Mouse (Mus musculus): ENCODE data around the gene Tbc1d22a.
A peak's percentile ranks its signal among the peaks of the same experiment; 100 is the strongest.
"Not testable (repeated sequence)": the region's sequence is repeated elsewhere in the genome, so short reads cannot be mapped to it uniquely, and the experiment has no call there.

Tbc1d22a gene

DNA sequence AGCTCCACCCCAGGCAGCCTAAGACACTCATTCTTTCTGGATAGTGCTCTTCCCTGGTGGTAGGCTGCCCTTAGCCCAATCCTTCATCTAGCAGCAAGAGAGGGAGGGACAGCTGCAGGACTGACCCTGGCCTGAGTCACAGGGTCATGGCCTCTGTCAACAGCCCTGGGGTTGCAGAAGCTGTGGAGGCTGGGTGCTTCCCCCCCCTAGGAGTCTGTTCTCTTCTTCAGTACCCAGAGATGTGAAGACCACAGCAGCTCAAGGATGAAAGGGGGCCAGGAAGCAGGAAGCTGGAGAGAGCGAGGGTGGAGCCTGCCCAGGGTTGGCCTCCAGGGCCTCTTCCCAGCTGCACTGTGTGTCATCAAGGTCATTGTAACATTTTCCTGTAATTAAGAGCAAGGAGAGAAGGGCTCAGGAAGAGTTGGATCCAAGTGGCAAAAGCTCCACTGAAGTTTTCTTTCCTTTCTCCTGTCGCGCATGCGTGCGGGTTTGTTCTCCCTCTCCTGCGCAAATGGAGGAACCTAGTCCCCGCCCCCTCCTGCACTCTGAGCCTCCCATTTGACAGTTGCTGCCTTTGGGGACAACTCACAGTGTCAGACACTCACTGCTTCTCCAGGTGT, 10.2 kb upstream of the Tbc1d22a start:
- peak; percentile 54 for DNase-seq (ENCODE audit: low spot score)

DNA sequence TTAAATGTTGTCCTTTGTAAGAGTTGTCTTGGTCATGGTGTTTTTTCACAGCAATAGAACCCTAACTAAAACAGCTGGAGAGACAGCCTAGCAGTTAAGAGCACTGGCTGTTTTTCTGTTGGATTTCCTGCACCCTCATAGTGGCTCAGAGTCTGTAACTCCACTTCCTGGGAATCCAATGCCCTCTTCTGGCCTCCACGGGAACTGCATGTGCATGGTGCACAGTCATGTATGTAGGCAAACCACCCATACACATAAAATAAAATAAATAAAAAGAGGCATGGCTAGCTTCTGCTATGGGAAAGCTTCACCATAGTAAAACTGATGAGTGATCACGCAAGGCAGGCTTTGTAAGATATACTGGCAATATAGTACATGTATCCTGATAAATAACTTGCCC, 9.0 kb upstream of the Tbc1d22a start:
- peak; percentile 50 for DNase-seq (ENCODE audit: low spot score)

DNA sequence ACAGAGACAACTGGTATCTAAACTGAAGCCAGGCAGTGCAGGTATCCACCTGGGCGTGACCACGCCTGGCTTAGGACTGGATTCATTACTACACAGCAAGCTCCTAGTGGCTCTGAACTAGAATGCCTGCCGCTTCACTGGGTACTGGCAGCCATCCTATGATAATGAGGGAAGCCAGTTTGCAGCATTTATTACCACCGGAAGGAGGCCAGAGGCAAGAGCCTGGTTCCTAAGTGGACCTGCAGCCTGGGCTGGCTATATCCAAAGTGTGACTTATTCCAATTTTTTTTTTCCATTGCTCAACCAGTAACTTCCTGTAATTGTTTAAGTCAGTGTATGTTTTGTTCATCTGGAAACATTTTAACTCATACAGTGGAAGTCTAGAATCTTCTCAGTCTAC, 7.9 kb upstream of the Tbc1d22a start:
- no peak for DNase-seq (ENCODE audit: low spot score)

DNA sequence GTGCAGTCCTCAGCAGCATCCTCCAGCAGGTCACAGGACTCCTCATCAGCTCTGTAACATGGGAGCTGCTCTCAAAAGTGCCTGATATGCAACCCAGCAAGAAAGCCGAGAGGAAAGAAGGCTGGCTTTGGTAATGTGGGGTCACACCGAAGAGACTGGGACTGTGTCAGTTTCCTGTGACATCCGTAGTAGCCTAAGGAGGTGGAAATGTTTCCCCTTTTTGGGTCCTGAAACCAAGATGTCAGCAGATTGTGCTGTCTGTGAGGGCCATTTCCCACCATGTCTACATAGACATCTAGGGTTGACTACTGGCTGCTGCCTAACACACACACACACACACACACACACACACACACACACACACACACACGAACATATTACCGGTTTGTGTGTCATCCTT, 2.1 kb upstream of the Tbc1d22a start:
- not testable (repeated sequence) for DNase-seq (ENCODE audit: low spot score)

DNA sequence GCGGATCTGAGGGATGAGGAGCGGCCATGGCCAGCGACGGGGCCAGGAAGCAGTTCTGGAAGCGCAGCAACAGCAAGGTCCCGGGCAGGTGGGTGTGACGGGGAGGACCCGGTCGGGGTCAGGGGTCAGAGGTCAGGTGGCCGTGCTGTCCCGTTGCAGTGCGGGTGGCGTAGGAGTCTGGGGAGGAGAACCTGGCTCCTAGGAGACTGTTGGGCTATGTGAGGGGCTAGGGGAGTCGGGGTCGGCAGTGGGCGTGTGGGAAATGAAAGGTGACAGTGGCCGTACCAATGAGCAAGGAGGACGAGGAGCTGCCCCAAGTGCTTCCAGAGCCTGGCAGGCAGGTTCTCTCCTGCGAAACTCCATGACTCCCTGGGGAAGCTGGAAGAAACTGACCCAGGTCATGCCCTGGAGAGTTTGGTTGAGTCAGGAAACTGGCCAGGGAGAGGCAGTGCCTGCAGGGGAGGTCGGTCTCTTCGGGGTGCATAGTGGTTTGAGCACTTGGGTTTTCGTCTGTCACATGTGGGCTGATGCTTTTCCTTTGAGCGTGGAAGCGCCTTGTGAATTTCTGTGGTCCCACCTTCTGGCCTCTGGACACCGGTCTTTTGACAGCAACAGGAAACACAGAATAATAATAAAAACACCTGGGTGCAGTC, 416 bp downstream of the Tbc1d22a start:
- no peak for DNase-seq (ENCODE audit: low spot score)

DNA sequence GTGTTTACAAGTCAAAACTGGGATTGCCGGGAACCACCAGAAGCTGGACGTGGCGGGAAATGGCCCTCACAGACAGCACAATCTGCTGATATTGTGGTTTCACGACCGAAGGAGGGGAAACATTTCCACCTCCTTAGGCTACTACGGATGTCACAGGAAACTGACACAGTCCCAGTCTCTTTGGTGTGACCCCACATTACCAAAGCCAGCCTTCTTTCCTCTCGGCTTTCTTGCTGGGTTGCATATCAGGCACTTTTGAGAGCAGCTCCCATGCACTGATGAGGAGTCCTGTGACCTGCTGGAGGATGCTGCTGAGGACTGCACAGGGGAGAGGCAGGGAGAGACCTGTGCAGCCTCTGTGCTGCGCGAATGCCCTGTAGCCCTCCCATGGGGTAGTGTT, 2.4 kb downstream of the Tbc1d22a start:
- DNase-seq (ENCODE audit: low spot score) = not testable (repeated sequence)

DNA sequence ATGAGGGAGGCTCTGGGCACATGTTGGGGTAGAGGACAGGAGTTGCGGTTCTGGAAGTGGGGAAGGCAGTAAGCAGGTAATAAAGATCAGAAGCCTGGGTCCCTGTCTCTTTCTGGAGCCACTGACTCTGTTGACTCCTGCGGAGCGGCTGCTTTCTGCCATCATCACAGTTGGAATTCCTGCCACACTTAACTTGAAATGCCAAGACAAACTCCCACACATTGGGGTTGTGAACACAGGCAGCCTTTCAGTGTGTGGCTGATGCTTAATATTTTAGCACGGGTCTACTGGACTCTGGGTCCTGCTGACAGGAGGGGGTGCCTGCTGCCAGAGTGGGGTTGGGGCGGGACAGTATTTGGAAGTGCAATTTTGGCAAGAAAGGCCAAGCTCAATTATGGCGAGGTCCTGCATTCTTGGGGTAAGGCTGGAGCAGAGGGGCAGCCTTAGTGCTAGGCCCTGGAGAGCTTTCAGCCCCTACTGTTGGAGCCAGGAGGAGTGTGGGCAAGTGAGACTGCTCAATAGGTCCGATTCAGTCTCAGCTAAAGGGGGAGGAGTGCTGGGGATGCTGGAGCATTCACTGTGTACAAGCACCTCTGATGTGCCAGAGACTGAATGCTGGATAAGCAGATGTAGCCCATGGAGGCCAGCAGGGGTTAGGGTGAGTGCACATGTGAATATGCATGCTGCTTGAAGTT, 5.4 kb downstream of the Tbc1d22a start:
- no peak for DNase-seq (ENCODE audit: low spot score)

DNA sequence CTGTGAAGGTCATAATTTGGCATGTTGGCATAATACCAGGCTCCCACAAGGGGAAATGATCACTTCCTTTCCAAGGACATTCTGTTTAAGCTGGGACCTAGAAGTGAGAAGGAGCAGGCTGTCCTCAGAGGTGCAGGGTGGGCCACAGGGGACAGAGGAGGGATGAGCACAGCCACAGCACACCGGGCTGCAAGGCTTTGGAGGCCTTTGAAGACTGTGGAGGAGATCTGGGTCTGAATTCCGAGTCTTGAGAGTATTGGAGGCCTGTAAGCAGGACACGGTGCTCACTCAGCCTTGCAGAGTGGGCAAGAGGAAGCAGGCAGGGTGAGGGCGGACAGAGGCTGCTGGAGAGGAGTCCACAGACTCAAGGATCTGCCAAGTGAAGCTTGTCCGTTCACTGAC, 6.0 kb downstream of the Tbc1d22a start:
- no peak for DNase-seq (ENCODE audit: low spot score)

DNA sequence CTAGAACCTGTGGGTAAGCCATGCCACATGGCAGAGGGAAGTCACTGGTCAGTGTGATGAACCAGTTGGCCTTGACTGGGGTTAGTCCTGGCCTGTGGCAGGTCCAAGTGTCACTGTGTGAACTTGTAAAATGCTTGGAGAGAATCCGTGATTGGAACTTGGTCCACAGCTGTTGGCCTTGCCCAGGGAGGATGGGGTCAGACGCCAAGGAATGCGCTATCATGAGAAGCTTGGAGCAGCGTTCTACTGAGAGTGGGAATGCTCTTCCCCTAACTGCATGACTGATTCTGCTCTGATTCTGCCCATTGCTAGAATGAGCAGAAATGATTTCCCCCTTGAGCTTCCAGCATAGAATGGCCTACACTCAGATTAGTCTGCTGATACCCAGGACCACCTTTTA, 6.5 kb downstream of the Tbc1d22a start:
- DNase-seq (ENCODE audit: low spot score) = no peak

DNA sequence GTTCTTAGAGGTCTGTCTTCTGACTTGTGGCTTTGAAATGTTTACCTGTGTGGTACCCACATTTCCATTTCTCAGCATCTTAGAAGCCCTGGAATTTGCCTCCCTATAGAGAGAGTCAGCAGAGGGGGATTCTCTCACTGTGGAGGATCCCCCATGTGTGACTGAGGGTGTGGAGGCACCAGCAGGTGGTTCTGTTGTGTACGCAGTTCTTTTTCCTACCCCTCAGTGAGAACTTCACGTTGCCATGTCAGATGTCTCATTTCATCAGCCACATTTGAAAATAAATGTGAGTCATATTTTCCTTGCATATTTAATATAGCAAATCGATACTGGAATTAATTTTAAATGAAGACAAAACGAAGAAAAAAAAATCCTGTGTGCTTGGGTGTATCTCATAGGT, 7.1 kb downstream of the Tbc1d22a start:
- DNase-seq (ENCODE audit: low spot score) = no peak

DNA sequence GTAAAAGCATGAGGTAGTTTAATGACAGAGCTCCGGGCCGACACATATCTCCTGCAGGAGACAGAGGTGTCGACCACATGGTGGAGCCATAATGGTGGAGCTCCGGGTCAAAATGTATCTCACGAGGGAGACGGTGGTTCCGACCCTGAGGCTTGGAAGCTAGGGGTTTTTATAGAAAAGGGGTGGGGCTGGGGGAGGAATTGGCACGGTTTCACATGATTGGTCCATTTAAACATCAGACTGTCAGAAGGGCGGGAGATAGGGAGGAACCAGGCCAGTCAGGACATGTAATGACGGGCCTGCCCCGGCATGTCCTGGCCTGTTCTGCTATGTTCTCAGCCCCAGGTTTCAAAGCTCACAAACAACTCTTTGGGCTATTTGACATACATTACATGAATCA, 7.6 kb downstream of the Tbc1d22a start:
- DNase-seq (ENCODE audit: low spot score) = not testable (repeated sequence)

DNA sequence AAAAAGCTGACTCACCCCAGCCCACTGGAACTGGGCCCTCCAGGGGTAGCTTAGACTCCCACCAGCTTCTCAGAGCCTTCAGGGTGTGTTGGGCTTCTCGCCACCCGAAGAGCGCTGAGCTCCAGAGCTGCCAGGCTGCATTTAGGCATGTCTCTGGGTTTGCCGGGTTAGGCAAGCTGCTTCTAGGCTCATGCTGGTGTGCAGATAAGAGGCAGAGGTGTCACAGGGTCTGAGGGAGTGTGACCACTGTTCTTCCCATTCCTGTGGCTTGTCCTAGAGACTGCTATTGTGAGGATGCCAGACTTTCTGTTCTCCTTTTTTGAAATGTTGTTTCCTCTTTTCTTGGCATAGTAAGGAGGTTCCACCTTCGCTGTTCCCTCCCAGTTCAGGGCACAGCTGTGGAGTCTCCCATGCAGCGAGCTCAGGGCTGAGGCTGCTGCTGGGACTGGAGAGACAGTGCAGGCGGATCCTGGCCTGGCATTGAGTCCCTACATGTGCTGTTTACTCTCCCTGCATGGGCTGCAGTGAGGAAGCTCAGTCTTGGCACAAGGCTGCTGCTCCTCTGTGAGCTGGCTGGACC, 10.8 kb downstream of the Tbc1d22a start:
- no peak for DNase-seq (ENCODE audit: low spot score)

DNA sequence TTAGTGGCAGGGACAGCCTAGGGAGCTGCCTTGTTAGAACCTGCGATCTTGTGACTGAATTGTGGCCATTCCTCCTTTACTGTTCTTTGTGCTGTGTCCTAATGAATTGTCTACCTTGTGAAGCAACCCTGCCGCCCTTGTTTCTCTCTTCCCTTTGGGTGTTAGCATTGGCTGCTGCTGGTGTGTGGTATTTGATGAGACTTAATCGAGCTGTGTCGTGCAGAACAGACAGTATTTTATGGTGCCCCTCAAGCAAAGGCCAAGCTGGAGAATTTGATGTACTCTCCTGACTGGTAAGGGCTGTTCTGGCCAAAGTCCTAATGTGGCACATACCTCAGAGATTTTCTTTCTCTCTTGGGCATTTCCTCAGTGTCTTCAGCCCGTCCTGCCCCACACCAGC, 12.0 kb downstream of the Tbc1d22a start:
- no peak for DNase-seq (ENCODE audit: low spot score)

DNA sequence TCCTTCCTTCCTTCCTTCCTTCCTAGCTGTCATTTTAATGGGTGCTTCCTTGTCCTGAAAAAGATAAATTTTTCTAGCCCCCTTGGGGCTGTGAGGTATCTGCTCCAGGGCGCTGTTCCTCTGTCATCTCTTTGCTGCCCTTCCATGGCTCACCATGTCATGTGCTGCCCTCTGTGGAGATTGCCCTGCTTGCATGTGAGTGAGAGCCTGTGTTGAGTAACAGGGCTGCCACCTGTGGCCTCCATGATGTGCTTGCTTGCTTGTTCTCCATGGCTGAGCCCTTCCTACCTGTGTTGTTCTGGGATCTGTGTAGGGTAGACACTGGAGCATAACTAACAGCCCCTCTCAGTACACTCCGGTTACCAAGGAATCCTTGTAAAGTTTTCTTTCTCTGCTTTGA, 12.7 kb downstream of the Tbc1d22a start:
- DNase-seq (ENCODE audit: low spot score) = no peak

DNA sequence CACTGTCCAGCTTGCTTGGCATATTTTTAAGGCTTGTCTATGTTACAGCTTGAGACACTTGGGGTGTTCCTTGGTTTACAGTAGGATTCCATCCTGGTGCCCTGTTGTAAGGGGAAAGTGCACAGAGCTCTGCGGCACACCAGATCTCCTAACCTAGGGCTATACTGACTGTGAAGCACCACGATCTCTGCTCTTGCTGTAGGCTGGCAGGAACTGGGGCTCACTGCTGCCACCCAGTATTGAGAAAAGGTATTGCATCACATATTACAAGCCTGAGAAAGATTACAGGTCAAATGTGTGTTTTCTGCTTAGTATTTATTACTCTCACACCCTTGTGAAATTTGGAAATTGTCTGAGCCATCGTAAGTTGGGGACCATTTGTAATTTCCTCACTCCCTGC, 13.9 kb downstream of the Tbc1d22a start:
- peak; percentile 72 for DNase-seq (ENCODE audit: low spot score)

DNA sequence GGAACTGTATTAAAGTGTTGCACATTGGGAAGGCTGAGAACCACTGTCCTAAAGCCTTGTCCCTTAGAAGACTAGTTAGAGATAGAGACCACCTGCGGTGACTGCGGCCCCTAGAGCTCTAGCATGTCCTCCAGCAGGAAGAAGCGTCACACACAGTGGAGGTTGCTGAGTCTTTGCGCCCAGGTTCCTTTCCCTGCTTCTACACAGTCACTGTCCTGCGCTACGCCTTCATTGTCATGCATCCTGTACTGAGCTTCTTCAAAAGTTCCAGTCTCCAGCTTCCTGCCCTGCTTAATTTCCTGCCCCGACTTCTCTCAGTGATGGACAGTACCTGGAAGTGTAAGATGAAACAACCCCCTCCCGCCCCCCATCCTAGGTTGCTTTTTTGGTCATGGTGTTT, 14.8 kb downstream of the Tbc1d22a start:
- DNase-seq (ENCODE audit: low spot score) = no peak

DNA sequence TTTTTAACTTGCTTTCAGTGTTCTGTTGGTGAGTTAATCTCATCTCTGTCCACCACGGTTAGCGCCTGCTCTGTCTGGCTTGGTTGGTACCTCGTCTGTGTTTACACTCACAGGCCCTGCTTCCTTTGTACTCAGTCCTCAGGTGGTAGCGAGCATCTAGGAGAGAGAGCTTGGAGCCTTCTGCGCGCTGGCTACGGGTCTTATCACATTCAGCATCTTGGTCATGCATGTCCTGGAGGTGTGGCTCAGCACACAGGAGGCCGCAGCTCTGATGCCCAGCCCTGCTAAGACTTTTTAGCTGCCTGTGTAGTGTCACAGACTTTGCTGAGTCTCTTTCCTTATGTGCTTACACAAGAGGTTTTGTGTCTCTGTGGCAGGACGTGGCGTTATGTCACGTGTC, 15.4 kb downstream of the Tbc1d22a start:
- no peak for DNase-seq (ENCODE audit: low spot score)

DNA sequence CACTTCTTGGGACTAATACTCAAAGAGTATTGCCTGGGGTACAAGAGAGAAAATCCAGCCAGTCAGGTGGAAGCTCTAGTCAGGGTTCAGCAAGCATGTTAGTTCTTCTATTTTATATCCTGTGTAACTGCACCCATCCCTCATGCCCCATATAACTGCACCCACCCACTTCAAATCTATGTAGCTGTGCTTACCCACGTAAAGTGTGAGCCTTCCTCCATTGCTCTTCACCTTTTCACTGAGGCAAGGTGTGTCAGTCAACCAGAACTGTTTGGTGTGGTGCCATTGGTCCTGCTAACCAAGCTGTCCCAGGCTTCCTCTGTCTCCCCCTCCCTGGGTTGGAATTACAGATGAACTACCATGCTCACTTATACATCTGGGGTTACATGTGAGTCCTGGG, 16.9 kb downstream of the Tbc1d22a start:
- DNase-seq (ENCODE audit: low spot score) = no peak

DNA sequence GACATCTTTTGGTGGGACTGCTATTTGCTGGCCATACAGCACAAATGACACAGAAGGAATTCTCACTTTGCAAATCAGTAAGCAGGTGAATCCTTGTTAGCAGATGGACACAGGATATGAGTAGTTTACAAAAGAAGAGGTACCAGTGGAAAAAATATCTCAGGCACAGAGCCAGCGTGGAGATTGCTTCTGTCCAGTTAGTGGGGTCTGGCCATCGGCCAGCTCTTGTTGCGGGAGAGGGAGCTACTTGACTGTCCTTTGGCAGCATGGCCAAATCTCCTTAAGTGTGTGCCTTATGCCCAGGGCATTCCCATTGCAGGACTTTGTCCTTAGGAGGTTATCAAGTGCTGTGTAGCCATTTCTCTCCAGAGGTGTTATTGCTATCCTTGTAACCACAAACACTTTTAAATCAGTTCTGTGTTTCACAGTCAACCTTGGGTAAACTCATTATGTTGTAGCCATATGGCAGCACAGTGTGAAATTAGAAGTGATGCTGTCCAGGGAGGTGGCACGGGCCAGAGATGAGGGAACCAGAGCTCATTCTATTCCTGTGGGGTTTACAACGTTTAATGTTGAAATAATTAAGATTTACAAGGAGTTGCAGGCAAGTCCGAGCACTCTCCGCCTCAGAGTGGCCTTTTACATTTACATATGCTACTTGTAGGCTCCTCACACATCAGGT, 17.7 kb downstream of the Tbc1d22a start:
- DNase-seq (ENCODE audit: low spot score) = no peak

DNA sequence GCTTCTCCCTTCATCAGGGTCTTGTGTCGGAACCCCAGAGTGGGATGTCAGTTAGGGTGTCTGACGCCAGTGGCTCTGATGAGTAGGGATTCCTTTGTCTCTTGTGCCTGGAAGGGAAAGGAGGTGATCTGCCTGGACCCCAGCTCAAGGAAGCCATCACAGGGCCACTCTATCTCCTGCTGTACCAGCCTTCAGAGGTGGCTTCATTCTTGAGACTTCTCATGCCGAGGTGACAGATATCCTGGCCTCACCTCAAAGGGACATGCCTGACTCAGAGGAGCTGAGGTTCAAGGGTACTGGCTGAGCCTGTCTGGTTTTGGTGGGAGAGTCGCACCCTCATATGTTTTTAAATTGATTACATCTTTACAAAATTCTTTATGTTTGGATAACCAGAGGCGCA, 19.7 kb downstream of the Tbc1d22a start:
- DNase-seq (ENCODE audit: low spot score) = no peak

DNA sequence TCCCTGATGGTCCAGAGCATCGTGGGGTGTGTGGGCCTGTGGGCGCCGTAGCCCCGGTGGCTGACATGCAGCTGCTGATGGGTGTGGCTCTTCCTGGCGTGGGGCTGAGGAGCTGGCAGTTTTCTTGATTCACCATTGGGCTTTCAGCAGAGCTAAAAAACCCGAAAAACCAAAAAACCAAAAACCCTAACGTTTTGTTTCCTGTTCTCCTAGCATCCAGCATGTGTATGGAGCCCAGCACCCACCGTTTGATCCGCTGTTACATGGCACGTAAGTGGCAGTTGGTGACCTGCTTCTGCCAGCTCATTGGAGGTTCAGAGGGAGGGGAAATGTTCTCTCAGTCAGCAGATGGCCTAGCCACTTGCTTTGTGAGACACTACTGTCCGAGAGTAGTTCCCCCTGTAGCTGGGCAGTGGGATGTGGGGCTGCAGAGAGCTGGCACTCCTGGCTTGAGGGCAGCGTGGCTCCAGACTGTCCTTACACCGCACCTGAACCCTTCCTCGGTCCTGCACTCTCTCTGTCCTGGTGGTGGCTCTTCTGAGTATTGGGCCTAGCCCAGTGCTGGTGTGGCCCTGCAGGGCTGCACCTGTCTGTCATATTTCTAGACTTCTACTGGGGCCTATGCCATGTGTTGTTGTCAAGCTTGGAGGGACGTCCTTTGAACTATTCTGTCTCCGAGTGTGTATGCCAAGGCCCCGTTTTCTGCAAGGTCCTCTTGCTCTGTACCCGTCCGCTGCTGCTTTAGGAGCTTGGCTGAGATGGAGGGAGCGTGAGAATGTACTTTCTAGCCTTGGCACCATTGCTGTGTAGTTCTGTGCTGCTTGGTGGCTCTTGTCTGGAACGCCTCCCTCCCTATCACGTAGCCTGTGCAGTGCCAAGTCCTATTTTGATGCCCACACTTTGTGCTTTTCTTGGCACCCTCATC, 20.5 kb downstream of the Tbc1d22a start:
- no peak for DNase-seq (ENCODE audit: low spot score)

DNA sequence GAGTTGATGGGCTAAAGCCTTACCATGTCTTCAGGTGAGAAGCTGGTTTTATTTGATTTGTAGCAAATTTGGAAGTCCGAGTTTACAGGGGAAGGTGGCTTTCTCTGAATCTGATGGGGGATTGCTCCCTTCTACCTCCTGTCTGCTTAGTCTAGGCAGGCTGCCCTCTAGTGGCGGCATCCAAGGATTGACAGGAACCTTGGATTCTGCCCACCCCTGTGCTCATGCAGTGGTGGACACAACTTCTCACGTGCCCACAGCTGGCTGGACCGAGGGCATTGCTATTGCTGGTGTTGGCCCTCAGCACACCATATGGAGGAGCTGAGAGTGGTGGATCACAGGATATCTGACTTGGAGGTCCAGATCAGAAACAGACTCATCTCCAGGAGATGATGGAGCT, 22.0 kb downstream of the Tbc1d22a start:
- DNase-seq (ENCODE audit: low spot score) = peak; percentile 75
